Mouse (Mus musculus) Patski (cell line): ENCODE measurements around the gene Stat1. TPM values are rescaled to one million over a fixed set of nuclear protein-coding genes. Genes with fewer than 3 reads are reported as not detected.

Experiments
- ATAC-seq: fragments of 100-300 bp; one replicate; pipeline ENCODE4 v1.8.0; 2021
- CTCF ChIA-PET: fragments of 350-600 bp; sonication (Branson Sonifier 250); formaldehyde crosslinking; loops from one replicate; lab custom pipeline; 2022; ENCODE audit warnings: inconsistent platforms; lab: Charles Lee
- POLR2A ChIA-PET: fragments of 350-600 bp; sonication (Branson Sonifier 250); formaldehyde crosslinking; loops from one replicate; lab custom pipeline; 2022; ENCODE audit warnings: antibody characterized with exemption, inconsistent platforms; lab: Charles Lee
- DNase-seq: peaks from one replicate; pipeline ENCODE4 v3.0.0-alpha.2; 2011; ENCODE audit warnings: low read depth, low spot score
- H3K27me3 ChIP-seq: fragments of 371-371 bp; one replicate; pipeline ENCODE4 v1.5.1; 2021
- CTCF ChIP-seq: fragments of 100-300 bp; IDR thresholded peaks from one replicate; pipeline ENCODE4 v1.5.1; 2021
- in situ Hi-C: fragments of 300-500 bp; cut with MboI; formaldehyde crosslinking; loops from 3 replicates; pipeline ENCODE4 v1.11.1; 2018; ENCODE audit warnings: low pct_unique_long_range_greater_than_20kb, mixed read lengths
- polyA plus RNA-seq: library from polyadenylated mRNA; unstranded; gene quantifications from one replicate; pipeline ENCODE4 v1.2.3, GENCODE M21; 2021

Stat1 gene
- polyA plus RNA-seq, 1 experiment from 2014 or later = 27.0 TPM

DNA sequence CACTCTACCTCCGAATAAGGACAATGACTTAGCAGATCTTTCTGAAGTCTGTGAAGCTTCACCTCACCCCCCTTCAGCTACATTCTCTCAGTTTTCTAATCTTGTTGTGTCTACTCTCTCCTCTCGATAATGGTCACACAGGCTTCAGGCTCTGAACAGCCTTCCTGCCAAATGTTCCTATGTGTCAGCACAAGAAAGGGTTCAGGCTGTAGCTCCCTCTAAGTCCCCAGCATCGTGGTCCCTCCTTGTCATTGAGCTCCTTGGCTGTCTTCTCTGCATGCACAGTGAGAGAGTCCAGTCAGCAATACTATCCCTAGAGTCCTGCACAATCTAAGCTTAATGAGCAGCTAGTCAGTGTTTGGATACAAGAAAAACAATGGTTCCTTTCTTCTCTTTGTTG is 8.0 kb upstream of the Stat1 start:
- TF ChIP-seq CTCF = no peak
- POLR2A ChIA-PET = no interaction called here
- in situ Hi-C loops = no loop called here

DNA sequence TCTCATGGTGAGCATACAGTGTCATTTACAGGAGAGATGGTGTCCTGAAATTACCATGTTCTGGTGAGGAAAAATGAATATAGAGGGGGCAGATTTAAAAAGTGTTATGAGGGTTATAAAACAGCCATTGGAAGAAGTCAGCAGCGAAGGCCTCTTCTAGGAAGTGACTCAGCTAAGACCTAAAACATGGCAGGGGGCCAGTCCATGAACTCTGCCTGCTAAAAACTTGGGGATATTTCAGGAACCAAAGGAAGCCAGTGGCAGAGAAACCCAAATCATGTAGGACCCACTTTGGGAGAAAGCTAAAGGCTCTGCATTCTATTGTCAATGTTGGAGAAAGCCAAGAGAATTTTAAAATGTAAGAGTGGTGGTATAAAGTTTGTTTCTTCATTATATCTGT is 6.9 kb upstream of the Stat1 start:
- ATAC-seq (no peak), DNase-seq (no peak)
- CTCF ChIA-PET = interaction anchor here (1.3 to 5.2 kb wide), 2 partner anchors 9 to 12 kb away, joined by 3 to 29 read pairs; no protein-coding TSS in a partner anchor
- no peak for TF ChIP-seq CTCF
- no peaks in the 10 kb centered on the region for H3K27me3 ChIP-seq
- in situ Hi-C loops = no loop called here
- POLR2A ChIA-PET = no interaction called here

More for the DNA sequence above, 8.0 kb upstream of the Stat1 start:
- no peak for ATAC-seq
- DNase-seq = no peak
- CTCF ChIA-PET = interaction anchor here (1.3 to 5.2 kb wide), 2 partner anchors 10 to 11 kb away, joined by 3 to 29 read pairs; no protein-coding TSS in a partner anchor
- H3K27me3 ChIP-seq = no peaks in the 10 kb centered on the region

DNA sequence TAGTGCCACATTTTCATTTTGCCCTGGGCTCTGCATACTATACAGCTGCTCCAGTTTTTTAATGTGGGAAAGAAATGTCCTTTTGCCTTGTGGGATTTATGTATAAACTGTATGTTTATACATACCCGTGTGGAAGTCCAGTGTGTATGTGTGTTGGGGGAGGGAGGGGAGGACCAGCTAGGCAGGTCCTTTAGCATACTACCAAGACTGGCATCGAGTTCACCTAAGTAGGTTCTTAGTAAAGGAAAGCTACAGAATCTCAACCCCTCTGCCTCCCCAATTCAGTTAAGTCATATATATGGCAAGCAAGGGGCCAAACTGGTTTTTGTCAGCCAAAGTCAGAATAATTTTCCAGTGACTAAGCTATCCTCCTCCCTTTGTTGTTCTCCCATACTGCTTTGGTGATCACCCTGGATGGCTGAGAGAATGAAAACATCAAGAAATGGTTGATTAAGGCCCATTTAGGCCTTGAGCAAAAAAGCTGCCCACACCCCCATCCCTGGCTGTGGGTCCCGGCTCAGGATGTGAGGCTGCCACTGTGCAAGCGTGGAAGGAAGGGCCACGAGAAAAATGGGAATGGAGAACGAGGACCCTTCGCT is 6.1 kb upstream of the Stat1 start:
- DNase-seq (peak; percentile 6), ATAC-seq (peak; percentile 41)
- no peaks in the 10 kb centered on the region for H3K27me3 ChIP-seq
- CTCF ChIA-PET = interaction anchor here (0.8 to 5.2 kb wide), 6 partner anchors 10 to 193 kb away, joined by 3 to 29 read pairs (median 4); no protein-coding TSS in a partner anchor
- POLR2A ChIA-PET = no interaction called here
- in situ Hi-C loops = no loop called here
- no peak for TF ChIP-seq CTCF

DNA sequence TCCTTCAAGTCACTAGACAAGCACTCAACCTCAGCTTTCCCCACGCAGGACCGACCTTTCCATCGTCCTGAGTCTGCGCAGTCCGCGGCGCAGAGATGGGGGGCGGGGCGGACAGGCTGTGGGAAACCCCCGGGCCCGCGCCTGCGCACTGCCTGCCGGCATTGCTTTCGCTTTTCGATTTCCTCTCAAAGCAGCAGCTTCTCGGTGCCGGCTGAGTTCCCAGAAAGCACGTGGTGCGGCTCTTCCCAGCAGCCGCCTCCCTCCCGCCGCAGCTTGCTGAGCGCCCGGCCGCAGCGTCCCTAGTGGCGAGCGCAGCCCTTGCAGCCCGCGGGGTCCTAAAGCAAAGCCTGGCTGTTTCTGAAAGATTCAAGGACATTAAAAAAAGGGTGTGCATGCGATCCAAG is 5.6 kb upstream of the Stat1 start:
- DNase-seq = peak; percentile 82
- POLR2A ChIA-PET = interaction anchor here (0.7 kb wide), 1 partner anchor 444 kb away, joined by 3 read pairs; no protein-coding TSS in a partner anchor
- in situ Hi-C loops = no loop called here
- TF ChIP-seq CTCF = no peak
- CTCF ChIA-PET = interaction anchor here (0.6 to 5.2 kb wide), 8 partner anchors 9 to 192 kb away, joined by 3 to 29 read pairs (median 4); no protein-coding TSS in a partner anchor
- peak; percentile 96 for ATAC-seq
- no peaks in the 10 kb centered on the region for H3K27me3 ChIP-seq

DNA sequence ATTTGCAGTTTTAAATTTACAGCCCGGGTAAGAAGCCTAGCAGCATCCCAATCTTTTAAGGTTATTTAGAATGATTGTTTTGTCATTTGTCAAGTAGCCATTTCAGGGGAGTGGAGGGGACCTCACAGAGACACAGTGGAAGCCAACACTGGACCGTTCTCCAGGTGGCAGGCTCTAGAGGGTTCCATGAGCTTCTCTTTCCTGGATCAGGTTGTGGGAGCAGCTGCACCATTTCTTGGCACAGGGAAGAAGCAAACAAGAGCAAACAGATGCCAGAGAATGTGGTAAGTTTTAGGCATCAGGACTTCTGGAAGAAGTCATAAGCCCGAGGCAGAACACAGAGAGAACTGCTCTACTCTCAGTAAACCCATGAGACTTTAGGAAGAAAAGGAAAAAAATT is 2.8 kb upstream of the Stat1 start:
- CTCF ChIA-PET = no interaction called here
- no peaks in the 10 kb centered on the region for H3K27me3 ChIP-seq
- no peak for TF ChIP-seq CTCF
- in situ Hi-C loops = no loop called here
- no peak for ATAC-seq
- POLR2A ChIA-PET = no interaction called here
- no peak for DNase-seq

DNA sequence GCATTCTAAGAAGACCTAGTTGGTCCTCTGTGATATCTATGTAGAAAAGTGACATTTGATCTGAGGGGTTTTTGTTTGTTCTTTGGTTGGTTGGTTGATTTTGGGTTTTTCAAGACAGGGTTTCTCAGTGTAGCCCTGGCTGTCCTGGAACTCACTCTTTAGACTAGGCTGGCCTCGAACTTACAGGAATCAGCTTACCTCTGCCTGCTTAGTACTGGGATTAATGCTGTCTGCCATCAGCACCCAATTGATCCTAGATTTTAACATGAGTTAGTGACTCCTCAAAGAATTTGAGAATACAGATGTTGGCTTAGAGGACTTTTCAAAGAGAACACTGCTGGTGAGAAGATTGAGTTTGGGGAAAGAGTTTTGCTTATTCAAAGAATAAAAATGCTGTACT is 1.5 kb upstream of the Stat1 start:
- DNase-seq (no peak), ATAC-seq (no peak)
- POLR2A ChIA-PET = interaction anchor here (1.5 kb wide), 1 partner anchor 11 kb away, joined by 5 read pairs; no protein-coding TSS in a partner anchor
- no peaks in the 10 kb centered on the region for H3K27me3 ChIP-seq
- in situ Hi-C loops = no loop called here
- CTCF ChIA-PET = no interaction called here
- TF ChIP-seq CTCF = no peak

DNA sequence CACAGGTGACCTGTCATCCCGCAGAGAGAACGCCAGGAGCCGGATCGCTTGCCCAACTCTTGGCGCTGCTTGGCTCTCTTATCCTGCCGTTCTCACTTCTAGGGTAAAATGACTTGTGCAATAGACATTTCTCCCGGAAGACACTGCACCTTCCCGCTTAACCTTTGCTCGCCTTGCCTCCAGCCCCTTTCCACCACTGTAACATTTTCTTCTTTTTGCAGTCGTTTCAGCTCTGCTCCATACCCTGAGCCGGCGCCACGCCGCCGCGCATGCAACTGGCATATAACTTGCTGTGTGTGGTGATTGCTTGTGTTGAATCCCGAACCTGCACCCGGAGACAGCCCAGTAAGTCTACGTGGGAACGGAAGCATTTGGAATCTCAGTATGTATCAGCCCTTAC is 451 bp downstream of the Stat1 start:
- ATAC-seq (peak; percentile 33), DNase-seq (no peak)
- TF ChIP-seq CTCF = no peak
- in situ Hi-C loops = no loop called here
- POLR2A ChIA-PET = no interaction called here
- CTCF ChIA-PET = interaction anchor here (0.9 to 1.6 kb wide), 2 partner anchors 20 to 27 kb away, joined by 4 read pairs; no protein-coding TSS in a partner anchor
- H3K27me3 ChIP-seq = no peaks in the 10 kb centered on the region

DNA sequence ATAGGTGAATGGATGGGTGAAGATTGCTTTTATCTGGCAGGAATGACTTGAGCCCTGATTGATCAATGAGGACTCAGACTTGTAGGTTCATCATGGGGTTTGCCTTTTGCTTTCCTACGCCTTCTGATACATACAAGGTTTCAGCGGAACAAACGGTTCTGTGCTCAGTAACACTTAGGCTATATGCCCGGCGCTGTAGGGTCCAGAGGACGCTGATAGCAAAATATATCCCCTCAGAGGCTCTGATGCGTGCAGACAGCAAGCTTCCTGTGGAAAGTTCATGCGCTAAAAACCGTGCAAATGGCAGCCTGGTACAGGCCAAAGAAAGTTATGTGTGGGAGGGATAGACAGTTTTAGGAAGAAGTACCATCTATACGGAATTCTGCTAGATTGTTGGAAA is 951 bp downstream of the Stat1 start:
- POLR2A ChIA-PET = no interaction called here
- TF ChIP-seq CTCF = no peak
- H3K27me3 ChIP-seq = no peaks in the 10 kb centered on the region
- DNase-seq (no peak), ATAC-seq (no peak)
- CTCF ChIA-PET = interaction anchor here (1.6 kb wide), 1 partner anchor 27 kb away, joined by 4 read pairs; no protein-coding TSS in a partner anchor
- in situ Hi-C loops = no loop called here

DNA sequence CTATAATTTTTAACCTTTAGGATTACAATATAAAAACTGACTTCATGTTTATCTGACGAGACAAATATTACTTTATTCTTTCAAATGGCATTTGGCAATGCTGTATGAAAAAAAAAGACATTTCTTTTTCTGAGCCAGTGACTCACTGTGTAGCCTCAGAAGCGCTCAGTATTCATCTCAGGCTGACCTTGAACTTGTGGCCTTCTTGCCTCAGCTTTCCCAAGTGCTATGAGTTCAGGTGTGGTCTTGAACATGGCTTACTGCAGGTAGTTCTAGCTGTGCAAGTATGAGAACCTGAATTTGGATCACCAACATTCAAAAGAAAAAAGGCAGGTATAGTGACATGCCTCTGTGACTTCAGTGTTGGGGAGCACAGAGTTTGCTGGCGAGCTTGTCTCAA is 1.8 kb downstream of the Stat1 start:
- TF ChIP-seq CTCF = no peak
- CTCF ChIA-PET = interaction anchor here (1.1 kb wide), 1 partner anchor 9 kb away, joined by 3 read pairs; no protein-coding TSS in a partner anchor
- no peak for ATAC-seq
- POLR2A ChIA-PET = no interaction called here
- H3K27me3 ChIP-seq = no peaks in the 10 kb centered on the region
- in situ Hi-C loops = no loop called here
- DNase-seq = no peak

DNA sequence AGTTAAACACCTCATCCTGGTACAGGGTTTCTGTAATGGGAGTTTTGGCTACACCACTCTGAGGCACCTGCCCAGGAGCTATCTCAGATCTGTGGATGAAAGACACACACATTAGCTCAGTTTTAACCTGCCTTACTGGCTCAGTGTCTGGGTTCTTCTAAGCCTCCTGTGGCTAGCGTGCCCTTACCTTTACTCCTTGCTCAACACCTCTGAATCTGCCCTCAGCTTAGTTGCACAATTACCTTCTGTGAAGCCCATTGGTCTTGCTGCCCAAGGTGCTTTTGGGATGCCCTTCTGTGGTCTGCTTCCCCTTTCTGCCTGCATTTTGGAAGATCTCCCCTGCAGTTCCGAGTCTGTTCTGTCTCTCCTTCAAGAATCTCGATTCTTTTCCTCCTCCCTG is 5.6 kb downstream of the Stat1 start:
- CTCF ChIA-PET = interaction anchor here (1.1 kb wide), 1 partner anchor 10 kb away, joined by 3 read pairs; no protein-coding TSS in a partner anchor
- DNase-seq = no peak
- POLR2A ChIA-PET = no interaction called here
- ATAC-seq = no peak
- in situ Hi-C loops = no loop called here
- H3K27me3 ChIP-seq = no peaks in the 10 kb centered on the region
- TF ChIP-seq CTCF = no peak

DNA sequence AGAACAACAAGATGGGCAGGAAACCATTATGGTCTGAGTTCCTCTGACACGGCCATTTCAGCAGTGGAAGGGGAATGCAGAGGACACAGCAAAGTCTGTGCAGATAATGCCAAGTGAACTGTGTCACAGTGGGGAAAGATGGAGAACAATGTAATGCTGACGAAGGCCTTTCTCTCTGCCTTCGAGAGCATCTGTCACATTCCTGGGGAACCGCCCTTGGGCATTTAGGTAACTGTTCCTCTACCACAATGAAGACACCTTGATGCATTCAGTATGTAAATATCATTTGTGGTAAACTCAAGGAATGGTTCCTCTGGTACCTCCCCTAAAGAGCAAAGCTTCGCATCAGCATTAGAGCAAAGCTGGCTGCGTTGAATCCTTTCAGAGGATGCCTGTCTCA is 8.1 kb downstream of the Stat1 start:
- POLR2A ChIA-PET = no interaction called here
- no peak for DNase-seq
- CTCF ChIA-PET = no interaction called here
- TF ChIP-seq CTCF = no peak
- in situ Hi-C loops = no loop called here
- no peaks in the 10 kb centered on the region for H3K27me3 ChIP-seq
- ATAC-seq = no peak
